Mouse (Mus musculus) hindbrain, embryonic 14.5 days (tissue): Measurements from ENCODE around the gene Bcar3. TPM values are rescaled to one million over a fixed set of nuclear protein-coding genes. Genes with fewer than 3 reads are reported as not detected.

ENCODE experiments used
- ATAC-seq: fragments of 200-750 bp; cut with Nextera tagmentation; 2 replicates; pipeline ENCODE4 v1.8.0; 2017; ENCODE audit warnings: moderate number of reproducible peaks, mild to moderate bottlenecking, moderate TSS enrichment, moderate library complexity; ENCODE audit not compliant: low FRiP score
- DNase-seq: peaks from one replicate; pipeline ENCODE4 v3.0.0-alpha.2; 2015; ENCODE audit warnings: low spot score
- H3K27ac ChIP-seq: fragments of 300-500 bp; sonication (generic); 2 replicates; pipeline ENCODE4 v1.5.1; 2014; ENCODE audit warnings: mild to moderate bottlenecking, moderate library complexity
- H3K27me3 ChIP-seq: fragments of 300-500 bp; sonication (generic); 2 replicates; pipeline ENCODE4 v1.6.1; 2014; ENCODE audit warnings: mild to moderate bottlenecking, low read length, mixed read lengths; ENCODE audit not compliant: control insufficient read depth, insufficient read depth
- H3K36me3 ChIP-seq: fragments of 300-500 bp; sonication (generic); replicated peaks from 2 replicates; pipeline ENCODE4 v1.6.1; 2014; ENCODE audit not compliant: control insufficient read depth, insufficient read depth
- H3K4me1 ChIP-seq: fragments of 300-500 bp; sonication (generic); replicated peaks from 2 replicates; pipeline ENCODE4 v1.6.1; 2014; ENCODE audit warnings: antibody characterized with exemption, low read length, mixed read lengths; ENCODE audit not compliant: control insufficient read depth, insufficient read depth
- H3K4me2 ChIP-seq: fragments of 300-500 bp; sonication (generic); replicated peaks from 2 replicates; pipeline ENCODE4 v1.6.1; 2014; ENCODE audit warnings: mild to moderate bottlenecking, moderate library complexity
- H3K4me3 ChIP-seq: fragments of 300-500 bp; sonication (generic); replicated peaks from 2 replicates; pipeline ENCODE4 v1.5.1; 2014; ENCODE audit warnings: mild to moderate bottlenecking, low read length
- H3K9ac ChIP-seq: fragments of 300-500 bp; sonication (generic); 2 replicates; pipeline ENCODE4 v1.6.1; 2014
- H3K9me3 ChIP-seq: fragments of 300-500 bp; sonication (generic); 2 replicates; pipeline ENCODE4 v1.6.1; 2016; ENCODE audit warnings: low read length; ENCODE audit not compliant: control insufficient read depth
- WGBS: fragments of 180-500 bp; shearing (Covaris S2); extraction: QIAGEN DNeasy Blood & Tissue Kit; methylation state at CpG from one replicate; pipeline ENCODE4 v1.1.7; 2014; 5-methylcytosine and 5-hydroxymethylcytosine counted together
- polyA plus RNA-seq: library from polyadenylated mRNA; unstranded; fragments of >200 nt; fragmentation: Nextera tagmentation; extraction: Ambion mirVana; gene quantifications from 2 replicates; pipeline ENCODE4 v1.2.1, GENCODE M21; 2014

Bcar3 gene
- polyA plus RNA-seq, 1 experiment from 2014 or later, result 6.2 TPM

DNA sequence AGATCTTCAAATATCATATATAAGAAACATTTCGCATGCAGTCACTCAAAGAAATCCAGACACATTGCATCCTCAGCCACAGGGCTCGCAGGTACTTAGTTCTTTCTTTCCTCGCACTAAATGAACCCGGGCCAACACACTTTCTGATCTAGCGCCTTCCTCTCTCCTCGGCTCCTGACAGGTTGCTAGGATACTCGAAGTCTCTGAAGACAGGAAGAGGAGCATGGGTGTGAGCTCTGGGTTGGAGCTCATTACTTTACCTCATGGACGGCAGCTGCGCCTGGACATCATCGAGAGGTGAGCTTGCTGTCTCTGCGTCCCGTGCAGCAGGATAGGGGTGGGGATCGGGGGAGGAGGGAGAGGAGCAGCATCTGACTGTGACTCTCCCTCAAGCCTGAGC, 225.1 kb downstream of the Bcar3 start:
- Histone ChIP-seq H3K4me1 (peaks cover 30% of the 10 kb centered on the region), H3K4me3 (no peak overlapping the region), H3K4me2 (no peak overlapping the region), H3K36me3 (peaks cover 8% of the 10 kb centered on the region; the same call in 1 of the 2 replicates), H3K9me3 (no peaks in the 10 kb centered on the region), H3K9ac (no peak overlapping the region), H3K27me3 (no peaks in the 10 kb centered on the region), H3K27ac (no peak overlapping the region)
- no peak for DNase-seq
- ATAC-seq, result 0 out of 2 replicates have a peak, but pooled peaks have one; percentile 11
- 33% methylated on average over 13 of the region's 13 CpGs for WGBS

DNA sequence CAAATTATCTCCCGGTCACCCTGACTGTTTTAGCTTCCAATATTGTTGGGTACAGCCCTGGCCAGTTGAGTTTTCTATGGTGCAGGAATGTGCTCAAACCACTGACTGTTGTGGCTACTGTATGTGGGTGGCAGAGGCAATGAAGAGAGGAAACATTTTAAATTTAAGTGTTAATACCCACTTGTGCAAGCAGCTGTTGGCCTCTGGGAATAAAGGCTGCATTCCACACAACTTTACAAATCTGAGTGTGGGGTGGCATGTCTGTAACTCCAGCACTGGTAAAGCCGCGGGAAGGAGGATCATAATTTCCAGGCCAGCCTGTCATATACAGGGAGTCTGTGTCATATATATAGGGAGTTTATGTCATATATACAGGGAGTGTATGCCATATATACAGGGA, 226.4 kb downstream of the Bcar3 start:
- Histone ChIP-seq H3K27ac (no peak overlapping the region), H3K36me3 (peaks cover 8% of the 10 kb centered on the region; the same call in 1 of the 2 replicates), H3K27me3 (no peaks in the 10 kb centered on the region), H3K9ac (no peak overlapping the region), H3K9me3 (no peaks in the 10 kb centered on the region), H3K4me3 (no peak overlapping the region), H3K4me1 (peaks cover 30% of the 10 kb centered on the region), H3K4me2 (no peak overlapping the region)
- DNase-seq (no peak), ATAC-seq (no peak)
- 85% methylated on average over 3 of the region's 3 CpGs for WGBS

DNA sequence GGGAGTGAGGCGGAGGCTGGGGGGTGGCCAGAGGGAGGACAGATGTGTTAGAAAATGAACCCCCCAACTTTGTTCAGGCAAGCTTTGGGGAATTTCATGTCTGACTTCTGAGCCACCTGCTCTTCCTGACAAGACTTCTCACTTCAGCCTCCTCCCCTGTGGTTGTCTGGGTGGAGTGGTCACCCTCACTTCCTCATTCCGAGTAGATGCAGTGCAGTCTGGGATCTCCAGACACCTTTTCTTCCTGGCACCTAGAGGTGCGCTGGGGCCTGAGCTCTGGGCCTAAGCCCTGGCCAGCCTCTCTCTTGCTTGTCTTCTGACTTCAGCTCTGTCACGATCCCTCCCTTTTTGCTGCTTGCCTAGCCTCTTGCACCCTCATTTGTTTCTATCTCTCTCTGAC, 226.9 kb downstream of the Bcar3 start:
- Histone ChIP-seq H3K9ac (no peak overlapping the region), H3K4me1 (peaks cover 30% of the 10 kb centered on the region), H3K4me3 (no peak overlapping the region), H3K4me2 (no peak overlapping the region), H3K27me3 (no peaks in the 10 kb centered on the region), H3K9me3 (no peaks in the 10 kb centered on the region), H3K36me3 (peaks cover 8% of the 10 kb centered on the region; the same call in 1 of the 2 replicates), H3K27ac (no peak overlapping the region)
- DNase-seq (no peak), ATAC-seq (no peak)
- 91% methylated on average over 4 of the region's 4 CpGs for WGBS

DNA sequence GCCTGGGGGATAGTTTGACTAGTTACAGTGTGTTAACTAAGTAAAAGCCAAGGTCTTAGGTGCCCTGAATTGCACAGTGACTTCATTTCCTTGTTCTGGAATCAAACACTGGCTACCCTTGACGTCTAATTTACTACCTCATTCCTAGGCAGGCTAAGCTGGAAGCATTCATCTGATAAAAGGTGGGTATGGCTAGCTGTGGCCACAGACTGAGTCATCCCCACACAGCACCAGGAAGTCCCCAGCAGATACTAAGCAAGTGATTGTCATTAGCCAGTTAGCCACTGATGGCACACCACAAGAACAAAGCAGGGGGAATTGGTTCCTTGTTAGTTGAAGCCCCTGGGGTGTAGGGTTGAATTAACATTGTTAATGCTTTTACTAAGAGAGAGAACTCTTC, 227.4 kb downstream of the Bcar3 start:
- ATAC-seq, result no peak
- 69% methylated on average over 1 of the region's 1 CpGs for WGBS

DNA sequence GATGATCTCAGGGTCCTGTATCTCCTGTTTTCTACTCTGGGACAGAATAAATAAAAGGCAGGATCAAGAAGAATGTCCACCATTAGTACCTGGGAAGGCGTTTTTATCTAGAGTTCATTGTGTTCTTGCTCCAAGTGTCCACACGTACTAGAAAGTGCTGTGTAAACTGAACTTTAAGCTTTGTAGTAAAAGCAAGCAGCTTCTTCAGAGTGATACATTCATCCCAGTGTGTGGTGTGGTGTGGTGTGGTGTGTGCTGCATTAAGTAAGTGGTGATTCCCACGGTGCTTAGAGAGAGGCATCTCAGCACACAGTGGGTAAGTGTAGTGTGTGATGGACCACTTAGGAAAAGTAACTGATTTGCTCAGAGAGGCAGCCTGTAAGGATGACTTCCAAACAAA, 234.5 kb downstream of the Bcar3 start:
- ATAC-seq, result no peak
- Histone ChIP-seq H3K27me3 (no peaks in the 10 kb centered on the region), H3K36me3 (peaks cover under 1% of the 10 kb centered on the region; the same call in 1 of the 2 replicates), H3K4me2 (no peak overlapping the region), H3K4me3 (no peak overlapping the region), H3K9me3 (no peaks in the 10 kb centered on the region), H3K27ac (no peak overlapping the region), H3K9ac (no peak overlapping the region), H3K4me1 (no peaks in the 10 kb centered on the region)
- DNase-seq, result no peak
- WGBS, result 85% methylated on average over 3 of the region's 3 CpGs

More for the DNA sequence above, 227.4 kb downstream of the Bcar3 start:
- Histone ChIP-seq H3K27me3 (no peaks in the 10 kb centered on the region), H3K4me1 (peaks cover 30% of the 10 kb centered on the region), H3K27ac (no peak overlapping the region), H3K4me2 (no peak overlapping the region), H3K36me3 (peaks cover 8% of the 10 kb centered on the region; the same call in 1 of the 2 replicates), H3K9me3 (no peaks in the 10 kb centered on the region), H3K4me3 (no peak overlapping the region), H3K9ac (no peak overlapping the region)
- DNase-seq, result no peak

DNA sequence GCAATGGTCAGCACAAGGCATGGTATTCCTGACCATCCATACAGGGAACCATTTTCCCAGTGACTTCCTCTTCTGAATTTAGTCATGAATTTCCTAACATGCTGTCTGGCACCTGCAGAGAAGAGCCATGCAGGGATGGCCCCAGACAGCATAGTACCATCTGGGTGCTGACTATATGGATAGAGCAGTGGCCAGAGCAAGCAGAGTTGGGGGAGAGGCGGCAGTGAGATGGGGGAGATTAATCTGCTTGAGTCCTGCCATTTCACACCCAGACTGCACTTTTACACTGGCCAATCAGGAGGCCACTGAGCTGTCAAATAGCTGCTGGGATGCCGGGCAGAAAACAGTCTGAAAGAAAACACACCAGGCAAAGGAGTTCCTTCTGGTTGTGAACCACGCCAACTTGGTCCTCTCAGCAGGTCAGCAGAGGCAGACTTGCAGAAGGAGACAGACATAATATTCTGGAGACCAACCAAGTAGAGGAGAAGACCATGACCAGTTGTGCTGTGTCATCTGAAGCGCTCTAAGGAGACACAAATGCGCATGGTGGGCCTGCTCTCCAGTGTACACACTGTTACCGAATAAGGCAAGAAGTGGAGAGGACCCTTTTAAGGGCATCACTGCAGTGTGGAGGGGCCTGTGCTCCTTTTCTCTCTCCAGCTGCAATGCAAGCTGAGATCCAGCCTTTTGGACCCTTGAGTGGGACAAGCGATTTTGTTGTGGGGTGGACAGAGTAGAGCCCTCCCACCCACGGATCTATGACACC, 242.2 kb downstream of the Bcar3 start:
- WGBS, result 86% methylated on average over 8 of the region's 8 CpGs
- peak; percentile 21; the same call in 1 of the 2 replicates for ATAC-seq

DNA sequence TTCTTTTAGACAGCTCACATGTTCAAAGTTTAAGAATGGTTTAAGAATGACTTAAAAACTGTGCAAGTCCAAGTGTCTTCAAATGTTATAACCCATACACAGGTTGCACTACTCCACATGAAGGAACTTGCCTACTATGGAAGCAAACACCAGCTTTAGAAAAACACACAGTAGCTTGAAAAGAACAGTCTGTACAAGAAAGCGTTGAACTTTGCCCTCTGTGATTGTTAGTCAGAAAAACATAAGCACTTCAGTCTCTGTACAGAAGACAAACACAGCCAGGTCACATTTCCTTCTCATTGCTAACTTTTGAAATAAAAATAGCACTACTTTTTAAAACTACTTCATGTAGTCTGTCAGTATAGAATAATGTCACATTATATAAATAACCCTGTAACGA, 244.9 kb downstream of the Bcar3 start:
- DNase-seq (no peak), ATAC-seq (no peak)
- H3K36me3 ChIP-seq, result peaks cover 75% of the 10 kb centered on the region
- H3K4me3 ChIP-seq, result no peak overlapping the region
- no peak overlapping the region for H3K4me2 ChIP-seq
- WGBS, result 90% methylated on average over 2 of the region's 2 CpGs
- H3K27ac ChIP-seq, result no peak overlapping the region
- H3K9ac ChIP-seq, result no peak overlapping the region
- H3K27me3 ChIP-seq, result no peaks in the 10 kb centered on the region
- no peaks in the 10 kb centered on the region for H3K9me3 ChIP-seq
- H3K4me1 ChIP-seq, result no peaks in the 10 kb centered on the region

More for the DNA sequence above, 242.2 kb downstream of the Bcar3 start:
- peaks cover 49% of the 10 kb centered on the region for H3K36me3 ChIP-seq
- no peak overlapping the region for H3K4me2 ChIP-seq
- no peaks in the 10 kb centered on the region for H3K27me3 ChIP-seq
- H3K27ac ChIP-seq, result no peak overlapping the region
- no peak for DNase-seq
- no peak overlapping the region for H3K4me3 ChIP-seq
- H3K9ac ChIP-seq, result no peak overlapping the region
- no peaks in the 10 kb centered on the region for H3K9me3 ChIP-seq
- no peaks in the 10 kb centered on the region for H3K4me1 ChIP-seq

DNA sequence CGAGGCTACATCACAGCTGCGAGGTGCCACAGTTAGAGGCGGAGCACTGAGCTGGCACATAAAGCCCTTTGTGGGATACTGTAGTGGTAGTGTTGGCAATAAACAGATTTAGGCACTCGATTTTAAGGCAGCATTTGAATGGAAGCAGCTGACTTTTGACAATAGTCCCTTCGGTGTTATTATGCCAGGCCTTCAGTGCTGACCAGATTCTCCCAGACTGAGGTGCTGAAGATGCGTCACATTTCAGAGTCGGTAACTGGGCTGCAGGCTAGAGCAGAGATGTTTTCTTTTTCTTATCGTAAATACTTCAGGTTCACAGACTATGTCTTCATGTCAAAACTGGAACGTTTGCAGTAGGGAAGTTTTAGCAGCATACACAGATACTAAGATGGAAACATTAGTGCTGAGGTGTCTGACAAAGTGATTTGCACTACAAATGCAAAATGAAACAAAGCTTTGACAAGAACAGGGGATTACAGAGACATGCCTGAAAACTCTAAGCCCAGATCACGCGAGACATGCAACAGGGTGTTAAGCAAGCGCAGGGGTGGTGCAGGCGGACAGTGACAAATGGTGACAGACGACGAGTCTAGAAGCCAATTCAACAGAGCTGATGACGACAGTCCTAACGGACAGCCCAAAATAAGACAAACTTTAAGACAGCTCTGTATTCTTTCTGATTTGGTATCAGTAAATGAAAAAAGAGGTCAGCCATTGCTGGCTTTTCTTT, 246.2 kb downstream of the Bcar3 start:
- ATAC-seq, result no peak

DNA sequence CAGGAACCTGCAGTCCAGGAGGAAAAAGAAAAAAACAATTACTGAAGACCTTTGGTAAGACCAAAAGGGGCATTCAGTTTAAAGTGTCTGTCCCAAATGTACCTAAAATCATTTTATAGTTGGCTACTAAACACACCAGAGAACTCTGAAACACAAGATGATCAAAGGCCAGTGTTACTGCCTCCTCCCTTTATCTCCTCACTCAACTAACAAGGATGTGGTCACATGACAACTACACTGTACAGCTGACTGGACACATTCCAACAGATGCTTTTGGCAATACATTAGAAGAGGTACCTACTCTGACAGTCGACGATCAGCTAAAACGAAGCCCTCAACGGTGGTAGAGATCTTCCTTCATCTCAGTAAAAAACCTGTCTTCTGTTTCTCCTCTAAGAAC, 247.0 kb downstream of the Bcar3 start:
- ATAC-seq, result no peak
- H3K9ac ChIP-seq, result no peak overlapping the region
- 89% methylated on average over 4 of the region's 4 CpGs for WGBS
- no peak overlapping the region for H3K4me2 ChIP-seq
- H3K4me1 ChIP-seq, result no peaks in the 10 kb centered on the region
- H3K4me3 ChIP-seq, result no peak overlapping the region
- DNase-seq, result no peak
- no peaks in the 10 kb centered on the region for H3K9me3 ChIP-seq
- H3K27me3 ChIP-seq, result no peaks in the 10 kb centered on the region
- H3K27ac ChIP-seq, result no peak overlapping the region
- peaks cover 93% of the 10 kb centered on the region for H3K36me3 ChIP-seq

More for the DNA sequence above, 246.2 kb downstream of the Bcar3 start:
- Histone ChIP-seq H3K27me3 (no peaks in the 10 kb centered on the region), H3K4me3 (no peak overlapping the region), H3K4me1 (no peaks in the 10 kb centered on the region), H3K9ac (no peak overlapping the region), H3K4me2 (no peak overlapping the region), H3K36me3 (peaks cover 87% of the 10 kb centered on the region), H3K27ac (no peak overlapping the region), H3K9me3 (no peaks in the 10 kb centered on the region)
- 78% methylated on average over 17 of the region's 17 CpGs for WGBS
- DNase-seq, result no peak
